Mouse (Mus musculus) spleen, adult 2 months (tissue): ENCODE data around the gene Mgat2.

Experiments
- CTCF ChIP-seq: fragments of 200-500 bp; IDR thresholded peaks from 2 replicates; pipeline ENCODE4 v1.5.1; 2011; ENCODE audit warnings: mild to moderate bottlenecking, inconsistent platforms; ENCODE audit not compliant: insufficient read depth, insufficient read length, insufficient replicate concordance; ENCODE audit errors: extremely low read depth
- POLR2A ChIP-seq: fragments of 200-500 bp; IDR thresholded peaks from 2 replicates; pipeline ENCODE4 v1.6.1; 2011; ENCODE audit warnings: low read depth, low read length, inconsistent platforms

DNA sequence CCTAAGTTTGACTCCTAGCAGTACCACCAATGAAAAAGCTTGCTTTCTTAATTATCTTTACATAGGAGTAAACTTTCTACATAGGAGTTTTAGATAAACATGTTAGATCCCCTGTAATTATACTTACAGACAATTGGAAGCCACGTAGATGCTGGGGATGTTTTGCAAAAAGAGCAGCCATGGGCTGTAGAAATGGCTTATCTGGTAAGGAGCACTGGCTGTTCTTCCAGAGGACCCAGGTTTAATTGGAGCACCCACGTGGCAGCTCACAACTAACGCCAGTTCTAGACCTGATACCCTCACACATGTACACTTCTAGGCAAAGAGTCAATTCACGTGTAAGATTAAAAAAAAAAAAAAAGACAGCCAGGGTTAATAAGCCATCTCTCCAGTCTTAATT, 2.2 kb upstream of the Mgat2 start:
- TF ChIP-seq CTCF (no peak), POLR2A (no peak)
